Mouse (Mus musculus) liver, postnatal 0 days (tissue): ENCODE results near the gene Hap1.

Source experiments
- CTCF ChIP-seq: sonication (generic); IDR thresholded peaks from 2 replicates; pipeline ENCODE4 v1.5.1; 2016; ENCODE audit warnings: antibody characterized with exemption, low read depth
- EP300 ChIP-seq: IDR thresholded peaks from 2 replicates; pipeline ENCODE4 v1.6.1; 2016; ENCODE audit warnings: antibody characterized with exemption, low read depth, mild to moderate bottlenecking

DNA sequence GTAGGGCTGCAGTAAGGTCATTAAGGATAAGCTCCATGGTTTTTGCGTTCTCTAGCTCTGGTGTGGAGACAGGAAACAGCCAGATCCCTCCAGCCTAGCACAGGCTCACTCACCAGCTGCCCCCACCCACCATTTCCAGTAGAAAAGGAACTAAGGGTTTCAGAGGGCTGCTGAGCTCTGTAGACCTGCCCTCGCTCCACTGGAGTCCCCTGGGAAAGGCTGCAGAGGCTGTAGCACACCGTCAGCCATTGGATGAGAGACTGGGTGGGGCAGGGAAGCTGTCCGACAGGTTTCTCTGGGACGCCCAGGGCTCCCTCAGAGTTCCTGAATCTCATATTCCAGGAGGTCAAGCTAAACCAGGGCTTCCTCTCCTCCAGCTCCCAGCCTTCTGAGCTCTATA lies 30.7 kb upstream of the Hap1 start:
- TF ChIP-seq CTCF (no peak), EP300 (no peak)
